9 mouse cellular contexts compared by ENCODE assay signal in genomic region chr6:126141472-126141871, GRCm38 (mm10). TPM values are rescaled to one million over a fixed set of nuclear protein-coding genes. Genes with fewer than 3 reads are reported as not detected.
DNase-seq lines count a peak whose midpoint lies in the region; ATAC-seq lines count a peak whose summit lies in the region.
"Had no signal": no experiment of that assay in that cellular context is flagged by ENCODE, and none has a peak within 500 bp of the region (broad histone marks: within the 10 kb centered on the region; RNA-seq: fewer than 3 reads in every experiment).

No protein-coding gene starts in this region.

- 23% methylated on average over 13 of the region's 13 CpGs for WGBS in heart, embryonic 11.5 days (ENCODE audit: insufficient replicate concordance)
- 82% methylated on average over 13 of the region's 13 CpGs for WGBS in midbrain, embryonic 15.5 days

- H3K27ac ChIP-seq in heart, embryonic 11.5 days (ENCODE audit: low read depth, low read length), result peak overlapping the region; percentile 37
- H3K27ac ChIP-seq in midbrain, embryonic 15.5 days, result no peak overlapping the region
- H3K27ac ChIP-seq: forebrain, embryonic 10.5 days had no signal

- H3K4me2 ChIP-seq in heart, embryonic 11.5 days, result peak overlapping the region; percentile 47
- no peak overlapping the region for H3K4me2 ChIP-seq in midbrain, embryonic 15.5 days

- no peak overlapping the region for H3K9ac ChIP-seq in heart, embryonic 11.5 days (ENCODE audit: low read depth, low read length)
- no peak overlapping the region for H3K9ac ChIP-seq in midbrain, embryonic 15.5 days

- H3K4me3 ChIP-seq in heart, embryonic 11.5 days (ENCODE audit: low read depth, low read length), result no peak overlapping the region
- H3K4me3 ChIP-seq in midbrain, embryonic 15.5 days, result no peak overlapping the region
- H3K4me3 ChIP-seq: forebrain, embryonic 10.5 days had no signal

- ATAC-seq in heart, embryonic 11.5 days (replicated peaks; ENCODE audit: insufficient number of reproducible peaks, low FRiP score, low TSS enrichment), result peak; percentile 53; the same call in 1 of the 2 replicates
- no peak for ATAC-seq in midbrain, embryonic 15.5 days (replicated peaks)

- H3K4me1 ChIP-seq in heart, embryonic 11.5 days (ENCODE audit: control insufficient read depth, insufficient read depth, low read length), result peaks cover 38% of the 10 kb centered on the region
- no peaks in the 10 kb centered on the region for H3K4me1 ChIP-seq in midbrain, embryonic 15.5 days

- DNase-seq in ovary, postnatal 14 days (ENCODE audit: low spot score), result peak; percentile 33
- no peak for DNase-seq in ovary, postnatal 36 days (ENCODE audit: low spot score)
- DNase-seq in kidney, postnatal 25 days, result peak; percentile 71 to 90
- DNase-seq in frontal cortex, postnatal 10 days (ENCODE audit: low spot score in 2 of 2), result no peak
- DNase-seq in left cerebral cortex, postnatal 14 days (ENCODE audit: low spot score in 2 of 2), result no peak
- no peak for DNase-seq in spleen, adult 18-20 months

- intact Hi-C loops in left cerebral cortex, postnatal 14 days (cut with DNase I), result no loop called here

- H3K9me3 ChIP-seq in heart, embryonic 11.5 days (replicated peaks; ENCODE audit: control insufficient read depth, low read length), result no peaks in the 10 kb centered on the region
- H3K9me3 ChIP-seq in midbrain, embryonic 15.5 days, result no peaks in the 10 kb centered on the region
- H3K9me3 ChIP-seq: forebrain, embryonic 10.5 days had no signal

- H3K27me3 ChIP-seq in heart, embryonic 11.5 days (ENCODE audit: control insufficient read depth, insufficient read depth, low read length), result no peaks in the 10 kb centered on the region; the same call in 1 of the 2 replicates
- H3K27me3 ChIP-seq in midbrain, embryonic 15.5 days (replicated peaks), result no peaks in the 10 kb centered on the region

- H3K36me3 ChIP-seq in heart, embryonic 11.5 days (ENCODE audit: control insufficient read depth, insufficient read depth, low read length), result no peaks in the 10 kb centered on the region
- no peaks in the 10 kb centered on the region for H3K36me3 ChIP-seq in midbrain, embryonic 15.5 days (replicated peaks)

RNA-seq across cellular contexts. Expression of gene Ntf3, which starts 25.2 kb away (rescaled TPM):
- 8.6 and 8.8 TPM in 2 replicates for polyA plus RNA-seq in heart, embryonic 11.5 days (2014; fragmentation: Nextera tagmentation; extraction: Ambion mirVana)
- polyA plus RNA-seq in midbrain, embryonic 15.5 days (2015; fragmentation: Nextera tagmentation; extraction: Ambion mirVana), result 1.3 and 2.3 TPM in 2 replicates
- 1 to 10 TPM; 1.7 to 4.3 TPM for total RNA-seq in left cerebral cortex, postnatal 14 days (2021)

Comparison
In these comparisons a context has a peak if more than half of its experiments do, and no peak if none do; other contexts are left out.
1. DNase-seq: peak in ovary, postnatal 14 days (single experiment) and kidney, postnatal 25 days (2 of 2); none in ovary, postnatal 36 days (single experiment), frontal cortex, postnatal 10 days (0 of 2), left cerebral cortex, postnatal 14 days (0 of 2) and spleen, adult 18-20 months (0 of 2).